Mouse (Mus musculus) c-Kit-positive CD71-positive TER-119-positive erythroid progenitor cells, embryonic 14.5 days (primary cell): ENCODE data around the gene Setx.
A peak's percentile ranks its signal among the peaks of the same experiment; 100 is the strongest.

ENCODE experiments used
- DNase-seq: peaks from one replicate; pipeline ENCODE4 v3.0.0-alpha.2; 2013; ENCODE audit warnings: low spot score

Gene Setx

GRCm38 (mm10) chr2:29151941-29152340 lies 28.0 kb downstream of the Setx start:
- DNase-seq, result no peak

GRCm38 (mm10) chr2:29168067-29168466 lies 44.1 kb downstream of the Setx start:
- no peak for DNase-seq

DNA sequence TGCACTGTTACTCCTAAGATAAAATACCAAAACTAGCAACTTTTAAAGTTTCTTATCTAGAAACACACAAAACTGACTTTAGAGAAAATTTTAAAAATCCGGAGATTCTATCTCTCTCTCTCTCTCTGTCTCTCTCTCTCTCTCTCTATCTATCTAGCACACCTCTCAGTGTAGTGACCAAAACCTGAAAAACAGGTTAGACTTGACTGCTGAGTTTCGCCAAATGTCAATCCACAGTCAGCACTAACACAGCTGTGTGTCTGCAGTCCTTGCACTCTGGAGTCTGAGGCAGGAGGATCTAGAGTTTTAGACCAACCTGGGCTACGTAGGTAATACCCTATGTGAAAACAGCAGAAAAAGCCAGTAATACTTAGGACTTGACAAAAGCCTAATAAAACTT lies 50.9 kb downstream of the Setx start:
- no peak for DNase-seq

GRCm38 (mm10) chr2:29179810-29180209 lies 55.8 kb downstream of the Setx start:
- no peak for DNase-seq

DNA sequence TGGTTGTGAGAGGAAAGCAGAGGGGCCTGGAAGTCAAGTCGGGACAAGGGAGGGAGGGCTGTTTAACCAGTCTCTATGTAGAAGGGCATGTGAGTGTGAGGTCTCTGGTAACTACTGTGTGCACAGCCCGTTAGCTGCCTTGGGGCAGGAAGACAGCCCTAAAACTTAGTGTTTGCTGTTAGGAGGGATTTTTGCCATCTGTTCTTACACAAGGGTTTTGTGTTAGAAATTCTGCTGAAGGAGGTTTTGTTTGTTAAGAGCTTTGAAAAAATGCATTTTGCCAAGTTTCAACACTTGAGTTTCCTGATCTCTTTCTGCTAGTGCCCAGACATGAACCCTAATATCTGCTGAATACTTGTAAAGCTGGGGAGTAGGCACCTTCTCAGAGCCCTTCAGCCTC lies 57.1 kb downstream of the Setx start:
- DNase-seq, result no peak

DNA sequence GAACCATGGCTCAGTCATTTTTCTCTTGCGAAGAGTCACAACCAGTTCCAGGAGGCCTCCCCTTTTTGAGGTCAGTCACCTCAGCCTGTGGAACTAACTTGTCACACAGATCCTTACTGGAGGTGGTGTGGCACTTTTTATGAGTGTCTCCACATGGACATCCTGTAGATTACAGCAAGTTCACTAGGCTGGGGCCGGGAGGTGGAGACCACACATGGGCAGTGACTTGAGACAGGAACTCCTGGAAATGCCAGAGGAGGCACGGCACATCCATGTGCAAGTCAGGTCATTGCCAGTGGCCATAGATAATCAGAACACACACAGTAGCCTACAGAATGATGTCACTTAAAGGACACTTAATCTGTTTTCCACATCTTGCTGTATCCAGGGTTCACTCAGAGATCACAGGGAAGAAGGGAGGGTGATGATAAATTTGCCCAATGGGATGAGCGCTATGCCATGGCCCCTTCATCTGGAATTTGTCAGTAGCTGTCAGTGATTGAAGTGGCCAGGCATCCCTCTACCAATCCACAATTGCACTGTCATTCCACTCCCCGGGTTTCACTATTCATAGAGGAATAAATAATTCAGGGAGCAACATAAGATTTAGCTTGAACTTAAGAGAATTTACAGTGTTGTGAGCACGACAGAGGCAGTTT lies 59.4 kb downstream of the Setx start:
- no peak for DNase-seq

- no peak for DNase-seq
Measured at GRCm38 (mm10) chr2:29186209-29186608, 62.2 kb downstream of the Setx start.

DNA sequence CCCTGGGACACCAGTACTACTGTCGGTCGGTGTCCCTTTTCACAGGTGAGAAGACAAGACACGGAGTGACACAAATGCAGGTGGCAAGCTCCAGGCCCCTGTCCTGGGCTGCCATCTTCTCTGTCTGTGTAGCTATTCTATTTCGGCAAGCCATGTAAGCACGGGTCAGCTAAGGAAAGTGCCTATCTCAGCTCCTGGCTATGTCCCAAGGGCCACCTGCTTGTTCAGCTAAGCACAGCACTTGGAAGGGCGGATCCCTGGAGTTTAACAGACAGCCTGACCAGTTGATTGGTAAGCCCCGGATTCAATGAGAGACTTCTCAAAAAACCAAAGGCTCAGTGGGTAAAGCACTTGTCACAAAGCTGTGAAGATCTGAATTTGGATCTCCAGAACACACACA lies 66.4 kb downstream of the Setx start:
- DNase-seq, result no peak

- no peak for DNase-seq
Measured at GRCm38 (mm10) chr2:29191216-29192215, 67.5 kb downstream of the Setx start.

DNA sequence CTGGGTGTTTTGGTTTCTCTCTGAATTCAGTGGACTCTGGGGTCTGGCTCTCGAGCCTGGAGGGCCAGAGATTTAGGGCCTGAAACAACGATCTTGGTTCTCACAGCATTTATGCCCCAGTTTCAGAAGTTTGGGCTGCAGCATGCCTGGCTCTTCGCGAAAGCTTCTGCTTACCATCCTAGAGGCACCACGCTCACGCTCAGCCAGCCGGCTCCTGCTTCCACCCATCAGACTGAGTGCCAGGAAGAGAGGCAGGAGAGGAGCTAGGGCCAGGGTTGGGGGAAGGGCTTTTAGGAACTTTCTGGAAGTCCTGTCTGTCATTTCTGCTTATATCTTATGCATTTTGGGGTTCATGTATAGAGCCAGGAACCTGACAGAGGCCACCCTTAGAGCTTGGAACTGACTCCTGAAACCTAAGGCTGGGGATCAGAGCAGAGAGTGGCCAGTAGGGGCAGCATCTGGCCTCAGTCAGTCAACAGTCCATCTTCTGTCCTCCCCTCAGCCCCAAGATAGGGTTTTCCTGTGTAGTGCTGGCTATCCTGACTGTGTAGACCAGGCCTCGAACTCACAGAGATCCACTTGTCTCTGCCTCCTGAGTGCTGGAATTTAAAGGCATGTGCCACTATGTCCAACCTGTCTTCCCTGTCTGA lies 68.8 kb downstream of the Setx start:
- no peak for DNase-seq

GRCm38 (mm10) chr2:29193819-29194546 lies 70.0 kb downstream of the Setx start:
- DNase-seq, result no peak

GRCm38 (mm10) chr2:29194547-29195463 lies 70.8 kb downstream of the Setx start:
- DNase-seq, result peak; percentile 44

- DNase-seq, result no peak
Measured at GRCm38 (mm10) chr2:29196844-29197243, 72.9 kb downstream of the Setx start.

- DNase-seq, result no peak
Measured at GRCm38 (mm10) chr2:29198446-29198845, 74.5 kb downstream of the Setx start.

DNA sequence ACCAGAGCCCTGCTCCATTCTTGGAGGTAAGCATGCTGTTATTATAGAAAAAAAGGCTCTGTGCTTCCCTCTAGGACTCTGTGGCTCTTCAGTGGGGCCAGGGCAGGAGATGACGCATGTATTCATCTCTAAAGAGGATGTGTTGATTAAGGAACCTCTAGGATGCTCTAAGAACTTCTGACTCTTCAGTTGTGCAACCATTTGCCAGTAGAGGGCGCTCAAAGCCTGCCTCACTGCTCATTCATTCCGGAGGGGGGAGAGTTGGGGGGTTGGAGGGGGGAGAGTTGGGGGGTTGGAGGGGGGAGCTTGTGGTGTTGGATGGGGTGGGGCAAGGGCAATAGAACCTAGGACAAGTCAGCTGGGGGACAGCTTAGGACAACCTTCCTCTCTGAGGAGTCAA lies 75.9 kb downstream of the Setx start:
- peak; percentile 42 for DNase-seq

GRCm38 (mm10) chr2:29201223-29201955 lies 77.4 kb downstream of the Setx start:
- DNase-seq, result no peak

GRCm38 (mm10) chr2:29206156-29206555 lies 82.2 kb downstream of the Setx start:
- no peak for DNase-seq

GRCm38 (mm10) chr2:29216286-29217012 lies 92.5 kb downstream of the Setx start:
- DNase-seq, result no peak

DNA sequence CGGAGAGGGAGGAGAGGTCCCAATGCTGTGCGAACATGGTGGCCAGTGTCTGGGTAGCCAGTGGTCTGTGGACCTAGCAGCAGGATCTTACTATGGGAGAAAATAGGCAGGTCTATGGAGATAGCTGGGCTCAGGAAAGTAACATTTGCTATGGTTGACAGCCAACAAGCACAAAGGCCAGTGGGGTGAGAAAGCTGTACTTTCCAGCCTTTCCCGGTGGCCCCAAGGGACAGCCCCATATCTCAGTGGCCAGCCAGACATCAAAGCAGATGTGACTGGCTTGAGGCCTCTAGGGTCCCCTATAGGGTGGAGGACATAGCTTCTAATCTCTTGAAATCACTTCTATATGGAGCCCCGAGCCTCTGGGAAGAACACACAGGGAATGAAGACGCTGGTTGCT lies 93.1 kb downstream of the Setx start:
- no peak for DNase-seq

GRCm38 (mm10) chr2:29217897-29218296 lies 93.9 kb downstream of the Setx start:
- no peak for DNase-seq
